Mouse (Mus musculus): ENCODE results near the gene Ndufaf2. TPM values are rescaled to one million over a fixed set of nuclear protein-coding genes. Genes with fewer than 3 reads are reported as not detected.

Ndufaf2 gene
- total and polyA plus RNA-seq, 2 experiments from 2014 or later, result 14.8 to 72.0 TPM

GRCm38 (mm10) chr13:108062900-108063299 is 95.5 kb downstream of the Ndufaf2 start:
- no peak overlapping the region for H3K9ac ChIP-seq (replicated peaks; ENCODE audit: low read length, poor library complexity, severe bottlenecking)
- no peaks in the 10 kb centered on the region for H3K4me1 ChIP-seq (ENCODE audit: insufficient read depth, low read length)
- no peak overlapping the region for H3K27ac ChIP-seq (ENCODE audit: low read depth, low read length)
- H3K36me3 ChIP-seq (ENCODE audit: insufficient read depth, low read length), result no peaks in the 10 kb centered on the region
- no peaks in the 10 kb centered on the region for H3K27me3 ChIP-seq (ENCODE audit: insufficient read depth, low read length)
- WGBS, result 52% methylated on average over 5 of the region's 5 CpGs
- DNase-seq (ENCODE audit: low spot score) (no peak), ATAC-seq (ENCODE audit: low FRiP score) (no peak)
- no peak overlapping the region for H3K4me3 ChIP-seq (ENCODE audit: low read depth, low read length)
- H3K4me2 ChIP-seq (ENCODE audit: low read depth, low read length, poor library complexity, severe bottlenecking), result no peak overlapping the region
- no peak for TF ChIP-seq CTCF (IDR thresholded peaks at IDR 0.05)
- no peaks in the 10 kb centered on the region for H3K9me3 ChIP-seq (ENCODE audit: low read length)

DNA sequence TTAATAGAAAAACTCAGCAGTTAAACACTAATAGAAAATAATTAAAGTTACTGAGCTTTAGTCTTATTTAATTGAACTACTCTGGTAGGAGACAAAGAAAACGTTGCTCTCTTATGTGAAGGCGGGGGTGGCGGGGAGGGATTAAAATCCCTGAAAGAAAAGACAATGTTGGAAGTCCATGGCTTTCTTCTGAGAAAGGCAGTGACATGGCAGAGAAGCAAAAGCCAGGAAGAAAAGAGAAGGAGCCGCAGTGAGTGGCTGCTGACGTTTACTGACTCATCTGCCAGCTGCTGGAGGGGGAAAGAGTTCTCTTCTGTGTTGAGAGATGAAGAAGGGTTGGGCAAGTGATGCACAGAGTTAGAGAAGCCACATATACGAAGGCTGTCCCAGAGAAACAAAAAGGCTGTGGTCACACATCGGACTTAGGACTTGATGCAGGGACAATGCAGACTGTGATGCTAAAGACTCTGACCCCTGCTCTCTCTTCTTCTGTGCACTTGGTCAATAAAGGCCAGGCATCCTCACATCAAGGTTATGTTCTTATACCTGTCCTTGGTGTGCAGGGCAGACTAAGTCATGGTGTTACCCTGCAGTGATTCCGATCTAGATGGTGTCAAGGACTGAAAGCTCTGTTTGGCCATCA is 97.4 kb downstream of the Ndufaf2 start:
- ATAC-seq (ENCODE audit: low FRiP score), result no peak
- no peak for DNase-seq (ENCODE audit: low spot score)
- Histone ChIP-seq H3K4me3 (ENCODE audit: low read depth, low read length) (no peak overlapping the region), H3K4me2 (ENCODE audit: low read depth, low read length, poor library complexity, severe bottlenecking) (no peak overlapping the region), H3K9me3 (ENCODE audit: low read length) (no peaks in the 10 kb centered on the region), H3K4me1 (ENCODE audit: insufficient read depth, low read length) (no peaks in the 10 kb centered on the region), H3K9ac (replicated peaks; ENCODE audit: low read length, poor library complexity, severe bottlenecking) (no peak overlapping the region), H3K27me3 (ENCODE audit: insufficient read depth, low read length) (no peaks in the 10 kb centered on the region), H3K27ac (ENCODE audit: low read depth, low read length) (no peak overlapping the region), H3K36me3 (ENCODE audit: insufficient read depth, low read length) (no peaks in the 10 kb centered on the region)
- TF ChIP-seq CTCF (IDR thresholded peaks at IDR 0.05), result no peak
- 26% methylated on average over 8 of the region's 8 CpGs for WGBS

DNA sequence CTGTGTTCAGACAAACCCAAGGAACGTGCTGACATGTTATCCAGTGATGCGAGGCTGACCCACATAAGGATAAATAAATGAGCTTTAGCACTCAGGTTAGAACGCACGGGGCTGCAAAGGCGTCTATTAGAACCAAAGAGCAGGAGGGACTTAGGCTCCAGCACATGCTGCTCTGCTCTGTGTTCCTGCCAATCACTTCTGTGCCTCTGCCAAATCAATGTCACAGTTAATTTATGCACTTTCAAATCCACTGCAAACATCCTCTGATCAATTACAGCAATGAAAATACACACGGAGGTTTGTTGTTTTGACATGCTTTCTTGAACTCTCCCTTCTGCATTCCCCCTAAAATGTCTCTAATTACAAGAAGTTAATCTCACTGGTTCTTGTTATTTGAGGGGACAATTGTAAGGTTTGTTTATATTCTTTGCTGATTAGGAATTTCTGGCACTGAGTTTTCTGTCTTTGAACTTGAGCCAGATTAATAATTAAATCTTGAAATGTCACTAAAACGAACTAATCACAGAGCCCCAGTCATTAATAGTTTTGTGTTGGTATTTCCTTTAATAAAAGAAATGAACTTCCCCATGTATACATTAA is 98.0 kb downstream of the Ndufaf2 start:
- DNase-seq (ENCODE audit: low spot score) (peak; percentile 56), ATAC-seq (ENCODE audit: low FRiP score) (no peak)
- H3K27me3 ChIP-seq (ENCODE audit: insufficient read depth, low read length), result no peaks in the 10 kb centered on the region
- H3K4me3 ChIP-seq (ENCODE audit: low read depth, low read length), result no peak overlapping the region
- H3K4me1 ChIP-seq (ENCODE audit: insufficient read depth, low read length), result no peaks in the 10 kb centered on the region
- no peaks in the 10 kb centered on the region for H3K9me3 ChIP-seq (ENCODE audit: low read length)
- no peaks in the 10 kb centered on the region for H3K36me3 ChIP-seq (ENCODE audit: insufficient read depth, low read length)
- WGBS, result 13% methylated on average over 7 of the region's 7 CpGs
- no peak overlapping the region for H3K4me2 ChIP-seq (ENCODE audit: low read depth, low read length, poor library complexity, severe bottlenecking)
- TF ChIP-seq CTCF (IDR thresholded peaks at IDR 0.05), result no peak
- no peak overlapping the region for H3K9ac ChIP-seq (replicated peaks; ENCODE audit: low read length, poor library complexity, severe bottlenecking)
- no peak overlapping the region for H3K27ac ChIP-seq (ENCODE audit: low read depth, low read length)

DNA sequence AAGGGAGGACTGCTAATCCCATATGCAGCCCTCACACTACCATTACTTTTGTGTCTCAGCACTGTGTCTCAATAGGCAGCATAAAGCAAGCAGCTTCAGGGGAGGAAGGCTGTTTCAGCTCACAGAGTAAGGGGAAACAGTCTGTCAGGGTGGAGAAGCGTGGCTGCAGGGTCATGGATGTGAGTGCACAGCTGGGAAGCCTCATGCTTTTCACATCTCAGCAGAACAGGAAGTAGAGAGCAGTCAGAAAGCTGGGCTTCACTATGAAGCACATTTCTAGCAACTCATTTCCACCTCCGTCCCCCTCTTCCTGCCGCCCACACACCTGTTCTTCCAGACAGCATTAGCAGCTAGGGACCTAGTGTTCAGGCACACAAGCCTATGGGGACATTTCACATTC is 101.5 kb downstream of the Ndufaf2 start:
- Histone ChIP-seq H3K36me3 (ENCODE audit: insufficient read depth, low read length) (no peaks in the 10 kb centered on the region), H3K4me2 (ENCODE audit: low read depth, low read length, poor library complexity, severe bottlenecking) (no peak overlapping the region), H3K4me3 (ENCODE audit: low read depth, low read length) (no peak overlapping the region), H3K4me1 (ENCODE audit: insufficient read depth, low read length) (no peaks in the 10 kb centered on the region), H3K9me3 (ENCODE audit: low read length) (no peaks in the 10 kb centered on the region), H3K27me3 (ENCODE audit: insufficient read depth, low read length) (no peaks in the 10 kb centered on the region), H3K27ac (ENCODE audit: low read depth, low read length) (no peak overlapping the region), H3K9ac (replicated peaks; ENCODE audit: low read length, poor library complexity, severe bottlenecking) (no peak overlapping the region)
- no peak for DNase-seq (ENCODE audit: low spot score)
- TF ChIP-seq CTCF (IDR thresholded peaks at IDR 0.05), result no peak
- ATAC-seq (ENCODE audit: low FRiP score), result no peak
- 90% methylated on average over 3 of the region's 3 CpGs for WGBS

- Histone ChIP-seq H3K9ac (replicated peaks; ENCODE audit: low read length, poor library complexity, severe bottlenecking) (no peak overlapping the region), H3K9me3 (ENCODE audit: low read length) (no peaks in the 10 kb centered on the region), H3K4me3 (ENCODE audit: low read depth, low read length) (no peak overlapping the region), H3K27ac (ENCODE audit: low read depth, low read length) (no peak overlapping the region), H3K36me3 (ENCODE audit: insufficient read depth, low read length) (peaks cover 2% of the 10 kb centered on the region; the same call in 1 of the 2 replicates), H3K27me3 (ENCODE audit: insufficient read depth, low read length) (no peaks in the 10 kb centered on the region), H3K4me1 (ENCODE audit: insufficient read depth, low read length) (peaks cover 10% of the 10 kb centered on the region; the same call in 1 of the 2 replicates), H3K4me2 (ENCODE audit: low read depth, low read length, poor library complexity, severe bottlenecking) (no peak overlapping the region)
- WGBS, result 83% methylated on average over 6 of the region's 6 CpGs
- ATAC-seq (ENCODE audit: low FRiP score) (no peak), DNase-seq (ENCODE audit: low spot score) (no peak)
- no peak for TF ChIP-seq CTCF (IDR thresholded peaks at IDR 0.05)
Measured at GRCm38 (mm10) chr13:108047364-108047763, 111.1 kb downstream of the Ndufaf2 start.

- H3K36me3 ChIP-seq (ENCODE audit: insufficient read depth, low read length), result peaks cover 2% of the 10 kb centered on the region; the same call in 1 of the 2 replicates
- no peak overlapping the region for H3K4me2 ChIP-seq (ENCODE audit: low read depth, low read length, poor library complexity, severe bottlenecking)
- no peak for DNase-seq (ENCODE audit: low spot score)
- H3K4me1 ChIP-seq (ENCODE audit: insufficient read depth, low read length), result peaks cover 10% of the 10 kb centered on the region; the same call in 1 of the 2 replicates
- H3K27me3 ChIP-seq (ENCODE audit: insufficient read depth, low read length), result no peaks in the 10 kb centered on the region
- no peak for ATAC-seq (ENCODE audit: low FRiP score)
- H3K4me3 ChIP-seq (ENCODE audit: low read depth, low read length), result no peak overlapping the region
- 81% methylated on average over 6 of the region's 6 CpGs for WGBS
- H3K9ac ChIP-seq (replicated peaks; ENCODE audit: low read length, poor library complexity, severe bottlenecking), result no peak overlapping the region
- H3K9me3 ChIP-seq (ENCODE audit: low read length), result no peaks in the 10 kb centered on the region
- no peak for TF ChIP-seq CTCF (IDR thresholded peaks at IDR 0.05)
- H3K27ac ChIP-seq (ENCODE audit: low read depth, low read length), result no peak overlapping the region
Measured at GRCm38 (mm10) chr13:108046891-108047290, 111.5 kb downstream of the Ndufaf2 start.

All from midbrain, postnatal 0 days (tissue).